Mouse (Mus musculus) monocyte, adult 5-6 weeks (primary cell): Measurements from ENCODE around the gene Pde8a. TPM values are rescaled to one million over a fixed set of nuclear protein-coding genes. Genes with fewer than 3 reads are reported as not detected.

Experiments
- ATAC-seq: fragments of 153-309, 156-312 bp; replicated peaks from 2 replicates; pipeline ENCODE4 v1.8.0; 2017; ENCODE audit warnings: mild to moderate bottlenecking; ENCODE audit not compliant: low TSS enrichment, insufficient number of reproducible peaks, severe bottlenecking, poor library complexity, low FRiP score
- total RNA-seq: library from RNA; stranded (forward); fragments of 200-1000, 200-491, 200-594 nt; gene quantifications from 3 replicates; pipeline ENCODE4 v1.2.3, GENCODE M21; 2017

The Pde8a gene
- total RNA-seq, 1 experiment from 2014 or later = 7.0 TPM

DNA sequence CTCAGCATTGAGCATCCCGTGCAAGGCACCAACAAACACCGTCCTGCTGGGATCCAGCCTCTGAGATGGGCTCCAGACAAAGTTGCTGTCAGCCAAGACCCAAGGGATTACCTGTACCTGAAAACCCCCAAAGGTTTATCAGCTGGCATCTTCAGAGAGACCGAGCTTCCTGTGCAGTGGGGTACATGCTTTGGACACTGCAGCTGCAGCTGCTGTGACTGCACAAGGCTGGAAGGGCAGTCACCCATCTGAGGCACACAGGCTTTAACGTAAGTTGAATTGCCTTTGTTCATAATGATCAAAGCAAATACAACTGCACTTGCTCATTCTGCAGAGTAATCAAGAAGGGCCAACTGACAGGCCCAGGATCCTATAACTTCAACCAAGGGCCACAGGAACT, 138.4 kb downstream of the Pde8a start:
- ATAC-seq = no peak

DNA sequence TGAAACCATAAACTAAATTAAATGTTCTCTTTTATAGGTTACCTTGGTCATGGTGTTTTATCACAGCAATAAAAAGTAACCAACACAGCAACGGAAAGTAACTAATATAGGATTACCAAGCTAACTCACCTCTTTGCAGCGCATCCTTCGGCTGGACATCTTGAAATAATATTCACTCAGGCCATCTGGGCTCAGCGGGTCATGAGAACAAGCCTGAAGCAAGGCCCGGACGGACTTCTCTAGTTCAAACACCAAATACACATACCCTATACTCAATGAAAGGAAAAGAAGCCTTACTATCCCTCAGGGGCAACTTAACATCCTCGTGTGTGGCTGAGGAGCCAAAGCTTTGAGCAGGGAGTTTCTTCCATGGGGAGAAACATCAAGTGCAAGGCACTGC, 142.3 kb downstream of the Pde8a start:
- ATAC-seq = no peak

DNA sequence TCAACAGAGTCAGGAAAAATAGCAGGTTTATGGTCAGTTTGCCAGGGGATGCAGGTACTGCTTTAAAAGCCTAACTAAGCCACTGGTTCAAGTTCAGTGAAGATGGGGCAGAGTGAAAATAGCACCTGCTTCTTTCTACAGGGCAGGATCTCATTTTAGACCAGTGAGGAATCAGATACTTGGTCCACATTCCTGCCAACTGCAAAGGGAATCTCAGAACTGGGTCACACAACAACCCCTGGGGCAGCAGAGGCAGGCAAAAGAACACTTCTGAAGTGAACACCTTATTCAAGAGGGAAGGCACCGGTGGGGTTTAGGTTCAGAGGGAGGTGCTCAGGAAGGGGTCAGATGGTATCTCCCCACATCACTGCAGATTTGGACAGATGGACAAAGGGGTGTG, 143.0 kb downstream of the Pde8a start:
- no peak for ATAC-seq

DNA sequence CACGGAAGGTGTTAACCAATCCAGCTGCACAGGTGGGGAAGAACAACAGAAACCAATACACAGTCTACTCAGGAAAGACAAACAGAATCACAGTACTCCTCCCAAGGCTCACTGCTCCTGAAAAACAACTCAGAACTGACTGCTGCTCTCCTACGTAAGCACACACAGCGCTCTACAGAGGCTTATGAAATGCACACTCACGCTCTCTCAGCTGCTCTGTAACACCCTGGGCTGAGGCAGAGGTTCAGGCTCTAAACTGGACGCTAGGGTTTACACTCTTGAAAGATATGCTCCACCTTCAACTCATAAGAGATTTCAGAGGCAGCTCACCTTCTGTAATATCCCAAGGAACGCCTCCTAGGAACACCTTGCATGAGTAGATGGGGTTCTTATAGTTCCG, 143.6 kb downstream of the Pde8a start:
- ATAC-seq = no peak

DNA sequence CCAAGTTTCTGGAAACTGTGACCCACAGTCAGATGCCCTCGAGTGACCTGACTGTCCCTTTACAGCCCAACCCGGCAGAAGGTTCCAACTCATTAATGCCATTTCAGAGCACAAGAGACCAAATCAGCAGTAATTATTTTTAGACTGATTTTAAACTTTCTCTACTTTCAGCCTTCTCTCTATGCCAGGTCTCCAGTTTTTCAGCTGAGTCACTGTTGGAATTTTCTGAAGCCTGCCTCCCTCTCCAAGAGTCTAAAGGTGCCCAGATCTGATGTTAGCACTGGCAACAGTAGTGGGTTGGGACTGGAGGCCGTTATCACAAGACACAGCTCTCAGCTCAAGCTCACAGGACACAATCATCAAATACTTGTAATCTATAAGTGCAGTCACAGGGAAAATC, 154.6 kb downstream of the Pde8a start:
- no peak for ATAC-seq

DNA sequence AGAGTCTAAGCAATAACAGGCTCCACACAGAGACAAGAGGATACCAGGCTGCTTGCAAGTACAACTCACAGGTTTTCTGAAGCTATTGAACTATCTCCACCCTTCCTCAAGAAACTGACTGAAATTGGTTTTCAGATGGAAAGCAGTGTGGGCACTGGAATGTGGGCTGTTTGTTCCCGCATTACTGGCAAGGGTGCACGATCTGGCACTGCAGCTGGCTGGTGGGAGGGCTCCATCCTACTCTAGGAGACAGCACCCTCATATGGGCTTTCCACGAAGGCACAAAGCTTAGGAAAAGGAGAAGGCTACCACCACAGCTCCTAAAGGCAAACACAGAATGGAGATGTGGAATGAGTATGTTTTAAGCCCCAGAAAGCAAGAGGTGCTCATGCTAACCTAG, 156.3 kb downstream of the Pde8a start:
- no peak for ATAC-seq

DNA sequence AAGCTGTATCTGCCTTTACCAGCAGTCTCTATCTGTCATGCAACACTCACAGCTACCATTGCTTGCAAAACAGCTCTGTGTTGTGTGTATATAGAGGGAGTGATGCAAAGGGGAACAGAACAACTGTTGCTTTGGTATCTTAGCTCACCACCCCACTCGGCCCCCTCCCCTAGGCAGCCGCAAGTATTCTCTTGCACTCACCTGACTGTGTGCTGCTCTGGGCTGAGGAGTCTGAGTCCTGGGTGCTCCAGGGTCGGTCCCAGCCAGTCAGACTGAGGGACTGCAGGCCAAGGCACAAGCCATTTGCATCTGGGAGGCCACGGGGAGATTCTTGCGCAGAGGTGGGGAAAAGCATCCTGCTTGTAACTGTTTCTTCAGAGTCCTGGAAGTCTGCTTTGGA, 158.4 kb downstream of the Pde8a start:
- no peak for ATAC-seq

DNA sequence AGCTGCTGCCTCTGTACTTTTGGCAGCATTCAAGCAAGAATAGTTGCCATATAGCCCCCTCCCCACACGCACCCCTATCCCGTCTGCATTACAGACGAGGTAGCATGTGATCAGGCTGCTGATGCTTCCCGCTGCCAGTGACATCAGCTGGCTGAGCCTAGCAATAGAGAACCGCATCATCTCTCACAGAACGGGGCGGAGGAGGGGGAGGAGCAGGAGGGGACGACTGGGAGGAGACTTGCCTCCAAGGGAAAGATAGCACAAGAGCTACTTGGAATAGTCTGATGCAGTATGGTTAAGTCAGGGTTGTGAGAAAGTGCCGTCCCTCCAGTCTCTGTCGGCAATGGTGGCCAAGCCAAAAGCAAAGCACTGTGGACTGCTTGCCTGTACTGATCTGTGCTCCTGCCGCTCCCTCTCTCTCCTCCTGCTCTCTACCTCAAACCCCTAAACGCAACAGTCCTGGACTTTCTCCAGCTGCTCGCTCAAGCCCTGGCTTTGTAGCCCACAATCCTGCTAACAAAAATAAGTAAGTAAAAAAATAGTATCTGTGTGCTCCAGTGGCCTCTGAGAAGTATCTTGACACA, 159.0 kb downstream of the Pde8a start:
- no peak for ATAC-seq

DNA sequence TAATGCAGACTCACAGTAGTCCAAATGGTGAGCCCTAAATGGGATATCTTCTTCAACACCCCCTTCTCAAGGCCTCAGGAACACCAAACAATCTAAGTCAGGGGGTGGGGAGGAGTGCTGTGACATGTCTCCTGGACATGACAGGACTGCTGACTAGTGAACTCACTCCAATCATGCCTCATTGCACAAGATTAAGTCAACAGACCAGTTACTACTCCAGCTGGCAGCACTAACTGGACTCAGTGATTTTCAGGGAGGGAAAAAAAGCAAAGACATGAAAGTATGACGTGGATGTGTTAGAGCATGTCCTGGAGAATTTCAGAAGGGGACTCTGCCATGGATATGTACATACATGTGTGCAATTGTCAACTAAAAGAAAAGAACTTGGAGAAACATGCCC, 166.0 kb downstream of the Pde8a start:
- ATAC-seq = no peak

Other genes starting within 250 kb of the Pde8a start
- gene Zfp592, start 219.9 kb upstream of the Pde8a start, total RNA-seq = 24.9 to 45.0 TPM (median 31.7 TPM) in 3 replicates
- gene Alpk3, start 156.0 kb upstream of the Pde8a start, total RNA-seq = 0.10 TPM in 1 of 3 replicates, not detected in the others
- not detected in 3 replicates for gene Slc28a1, start 98.8 kb upstream of the Pde8a start, total RNA-seq
- gene Rps17, start 131.7 kb downstream of the Pde8a start, total RNA-seq = 1,304 to 1,545 TPM (median 1,450 TPM) in 3 replicates
- 0.10 TPM in 1 of 3 replicates, not detected in the others for gene Cpeb1, start 241.9 kb downstream of the Pde8a start, total RNA-seq